Mouse (Mus musculus): Measurements from ENCODE around the gene Map9.
A peak's percentile ranks its signal among the peaks of the same experiment; 100 is the strongest.
"Not testable (repeated sequence)": the region's sequence is repeated elsewhere in the genome, so short reads cannot be mapped to it uniquely, and the experiment has no call there.

Map9 gene

DNA sequence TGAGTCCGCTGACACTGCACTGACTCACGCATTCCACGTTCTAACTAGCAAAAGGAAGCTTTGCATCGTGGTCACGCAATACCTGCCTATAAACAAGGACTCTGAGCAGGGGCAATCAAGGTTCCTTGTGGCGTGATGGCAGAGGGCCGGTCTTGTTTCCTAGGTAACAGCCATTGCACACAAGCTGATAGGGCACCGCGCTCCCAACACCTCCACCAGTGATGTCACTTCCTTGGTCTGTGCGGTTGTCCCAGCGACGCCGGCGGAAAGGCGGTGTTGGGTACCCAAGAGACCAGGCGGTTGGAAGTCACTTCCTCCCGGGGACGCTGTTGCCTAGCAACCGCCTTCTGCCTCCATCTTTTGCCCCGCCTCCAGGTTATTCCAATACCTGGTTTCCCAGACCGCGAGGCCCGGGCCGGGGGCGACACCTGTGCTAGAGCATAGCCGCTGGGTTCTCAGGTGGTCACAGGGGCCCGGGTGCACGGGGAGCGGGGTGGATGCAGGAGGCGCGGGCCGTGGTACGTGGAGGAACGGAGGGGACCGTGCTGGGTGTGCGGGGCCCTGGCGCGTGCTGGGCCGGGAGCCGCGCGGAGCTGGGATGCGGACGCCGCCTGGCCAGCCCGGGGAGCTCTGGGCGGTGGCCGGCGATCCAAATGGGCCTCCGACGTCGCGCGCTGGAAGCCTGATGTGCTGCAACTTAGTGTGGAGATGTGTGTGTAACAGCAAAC, at the start of gene Map9:
Map9 (plus strand) TSS at position 248 of the 728 bp plus-strand sequence.
- peak; percentile 93 for DNase-seq

DNA sequence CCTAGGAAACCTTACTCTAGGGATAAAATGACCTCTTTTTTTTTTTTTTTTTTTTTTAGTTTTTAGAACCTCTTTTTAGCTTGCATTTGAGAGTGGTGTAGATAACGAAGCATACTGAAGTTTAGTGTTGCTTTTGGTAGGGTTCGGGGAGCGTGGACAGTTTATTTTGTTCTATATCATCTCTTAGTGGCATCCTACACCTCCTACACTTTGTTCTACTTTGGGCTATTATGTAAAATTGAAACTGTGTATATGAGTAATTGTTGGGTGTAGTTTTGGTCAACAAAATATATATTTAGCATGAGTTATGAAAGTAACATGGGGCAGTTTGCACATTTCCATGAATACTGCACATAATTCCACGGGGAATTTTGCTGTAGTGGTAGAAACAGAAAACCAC, 42.1 kb upstream of the Map9 start:
- DNase-seq = no peak

DNA sequence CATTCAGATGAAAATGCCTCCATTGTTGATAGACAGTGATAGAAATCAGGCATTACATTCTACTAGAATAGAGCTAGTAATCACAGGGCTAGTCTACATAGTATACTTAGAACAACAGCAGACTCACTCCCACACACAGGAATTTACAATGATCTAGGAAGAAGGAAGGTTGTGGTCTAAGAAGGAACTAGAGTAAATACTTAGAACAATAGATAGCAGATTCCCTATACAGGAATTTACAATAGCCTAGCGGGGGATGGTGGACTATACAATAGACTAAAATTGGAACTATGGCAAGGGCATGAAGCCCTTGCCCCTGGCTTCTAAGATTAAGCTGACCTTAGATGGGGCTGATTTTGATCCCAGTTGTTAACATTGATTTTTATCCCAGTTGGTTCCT, 31.1 kb upstream of the Map9 start:
- not testable (repeated sequence) for DNase-seq

DNA sequence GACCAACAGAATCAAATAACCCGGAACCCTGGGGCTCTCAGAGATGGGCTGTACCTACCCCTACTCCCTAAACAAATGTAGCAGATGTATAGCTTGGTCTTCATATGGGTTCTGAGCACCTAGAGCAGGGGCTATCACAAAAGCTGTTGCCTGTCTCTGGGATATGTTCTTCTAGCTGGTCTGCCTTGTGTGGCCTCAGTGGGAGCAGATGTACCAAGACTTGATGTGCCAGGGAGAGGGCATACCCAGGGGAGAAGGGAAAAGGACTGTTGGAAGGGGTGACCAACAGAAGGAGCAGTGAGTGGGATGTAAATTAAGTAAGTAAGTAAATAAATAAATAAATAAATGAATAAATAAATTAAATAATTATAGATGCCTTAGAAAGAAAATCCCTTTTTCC, 25.8 kb upstream of the Map9 start:
- DNase-seq = no peak

DNA sequence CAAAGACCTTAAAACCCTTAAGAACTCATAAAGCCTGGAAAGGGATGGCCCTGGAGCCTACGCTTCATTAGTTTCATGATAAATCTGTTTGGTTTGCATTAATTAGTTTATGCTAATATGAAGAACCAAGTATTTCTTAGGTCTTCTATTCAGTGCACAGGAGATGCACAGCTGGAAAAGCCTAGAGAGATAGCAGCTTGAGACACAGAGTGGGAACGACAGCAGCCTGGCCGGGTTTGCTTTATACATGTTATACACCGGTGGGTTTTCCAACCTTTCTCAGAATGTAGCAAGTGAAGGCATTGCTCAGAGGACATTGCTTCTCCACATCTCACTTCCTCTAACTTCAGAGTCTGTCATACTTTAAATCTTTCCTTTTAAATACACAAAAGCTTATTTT, 25.3 kb upstream of the Map9 start:
- DNase-seq = no peak

DNA sequence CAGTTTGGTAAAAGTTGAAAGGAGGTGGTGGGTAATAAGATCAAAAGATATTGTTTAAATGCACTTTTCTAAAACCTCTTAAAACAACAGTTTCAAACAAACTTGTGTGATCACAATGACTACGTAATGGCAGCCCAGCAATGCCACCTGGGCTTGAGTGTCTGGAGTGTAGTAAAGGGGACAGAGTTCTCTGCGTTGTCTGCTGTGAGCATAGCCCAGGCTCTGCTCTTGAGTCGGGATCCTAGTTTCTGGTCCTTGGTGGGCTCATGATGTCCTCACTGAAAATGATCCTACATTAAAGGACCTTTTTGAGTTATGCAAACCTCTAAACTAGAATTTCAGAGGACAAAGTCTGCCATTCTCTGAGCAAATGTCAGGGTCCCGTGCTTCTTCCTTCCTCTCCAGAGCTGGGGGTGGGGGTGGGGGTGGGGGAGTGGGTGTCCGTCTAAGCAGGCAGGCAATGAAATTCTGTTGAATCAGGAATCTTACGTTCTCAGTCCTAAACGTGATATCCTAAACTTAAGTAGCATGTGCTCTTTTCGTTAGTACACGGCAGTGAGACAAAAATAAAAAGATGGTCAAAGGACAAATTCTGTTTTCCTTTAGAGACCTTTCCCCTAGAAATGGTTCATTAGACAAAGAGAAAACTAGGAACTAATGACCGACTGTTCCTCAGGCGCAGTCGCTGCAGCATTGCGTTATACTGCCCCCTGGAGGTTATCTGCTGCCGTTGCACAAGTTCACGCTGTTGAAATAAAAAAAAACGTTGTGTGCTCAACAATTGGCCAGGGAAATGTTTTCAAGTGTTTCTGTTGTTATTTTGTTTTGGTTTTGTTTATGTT, 24.5 kb upstream of the Map9 start:
- DNase-seq = peak; percentile 71

DNA sequence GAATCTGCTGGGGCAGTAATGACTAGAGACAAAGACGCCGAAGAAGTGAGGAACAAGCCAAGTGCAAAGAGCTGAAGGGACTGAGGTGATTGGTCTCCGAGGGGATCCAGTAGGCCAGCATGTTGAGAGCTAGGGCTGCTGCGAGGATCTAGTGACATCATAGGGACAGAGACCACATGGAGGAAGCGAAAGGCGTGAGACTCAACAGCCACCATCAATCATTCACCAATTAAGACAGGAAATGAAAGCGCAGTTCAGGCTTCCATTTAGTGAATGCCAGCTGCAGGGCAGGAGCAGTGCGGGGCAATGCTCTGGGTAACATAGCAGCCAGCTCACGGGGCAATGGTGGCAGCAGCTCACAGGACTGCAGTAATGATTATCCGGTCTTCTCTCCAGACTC, 17.7 kb upstream of the Map9 start:
- DNase-seq = no peak

DNA sequence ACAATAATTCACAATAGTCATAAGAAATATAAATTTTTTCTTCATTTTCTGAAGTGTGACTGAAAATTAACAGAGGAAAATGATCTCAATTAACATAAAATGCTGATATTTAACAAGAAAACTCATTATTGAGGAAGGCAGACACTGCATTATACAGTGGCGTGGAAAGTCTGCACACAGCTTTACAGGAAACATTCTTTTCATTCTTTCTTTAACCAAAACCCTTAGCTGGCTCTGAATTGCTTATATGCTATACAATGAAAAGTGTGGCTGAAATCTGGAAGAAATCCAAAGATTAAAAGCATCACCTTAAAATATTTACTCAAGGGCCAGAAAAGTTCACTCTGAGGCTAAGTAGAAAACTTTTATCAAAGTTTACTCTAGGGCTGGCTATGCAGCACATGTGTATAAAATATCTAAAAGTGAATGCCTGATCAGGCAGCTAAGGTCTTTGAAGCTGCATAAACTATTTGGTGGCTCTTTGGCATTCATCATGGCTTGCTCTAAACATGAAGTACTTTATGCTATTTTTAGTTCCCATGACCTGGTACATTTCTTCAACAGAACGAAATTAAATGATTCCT, 9.5 kb upstream of the Map9 start:
- no peak for DNase-seq

DNA sequence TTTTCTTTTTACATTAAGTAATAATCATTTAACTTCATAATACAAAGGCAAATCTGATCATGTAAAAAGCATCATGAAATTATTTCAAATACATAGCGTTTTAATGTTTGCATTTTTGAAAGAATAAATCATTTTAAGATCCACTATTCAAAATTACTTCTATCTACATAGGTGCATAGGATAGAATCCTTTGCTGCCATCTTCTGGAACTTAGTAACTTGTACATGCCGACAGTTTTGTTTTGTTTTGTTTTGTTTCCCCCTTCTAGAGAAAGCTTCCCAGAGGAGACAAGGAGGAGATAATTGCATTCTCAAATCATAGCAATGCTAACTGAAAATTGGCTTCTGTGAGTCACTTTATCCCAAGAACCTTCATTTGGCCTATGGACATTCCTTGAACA, 7.5 kb upstream of the Map9 start:
- no peak for DNase-seq

DNA sequence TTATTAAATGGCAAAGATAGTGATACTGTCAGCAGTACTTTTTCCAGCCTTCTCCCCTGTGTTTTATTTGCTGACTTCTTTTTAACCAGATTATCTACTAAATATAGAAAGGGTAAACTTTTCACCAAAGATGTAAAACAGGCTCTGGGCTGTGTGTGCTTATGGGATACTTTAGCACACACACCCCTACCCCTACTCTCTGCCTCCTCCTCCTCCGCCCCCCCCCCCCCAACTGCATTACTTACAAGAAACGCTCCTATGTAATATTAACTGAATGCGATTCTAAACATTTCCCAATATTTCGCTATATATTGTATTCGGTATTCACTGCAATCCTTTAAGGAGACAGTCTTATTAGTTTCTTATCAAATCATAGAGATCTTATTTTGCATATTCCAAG, 504 bp upstream of the Map9 start:
- no peak for DNase-seq

DNA sequence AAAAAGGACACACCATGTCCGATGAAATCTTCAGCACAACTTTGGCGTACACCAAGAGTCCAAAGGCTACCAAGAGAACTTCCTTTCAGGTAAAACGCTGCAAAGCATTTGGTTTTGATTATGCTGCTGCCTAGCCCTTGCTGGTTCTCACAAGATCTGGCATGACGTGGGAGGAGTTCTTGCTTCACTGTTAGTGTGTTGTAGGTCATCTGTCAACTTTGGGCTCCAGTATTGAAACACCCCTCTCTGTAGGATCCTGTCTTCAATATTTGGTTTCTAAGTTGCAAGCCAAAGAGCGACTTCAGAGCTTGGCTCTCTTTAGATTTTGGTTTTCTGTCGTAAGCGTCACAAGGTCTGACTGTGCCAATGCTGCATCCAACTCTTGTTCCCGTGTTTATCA, 1.2 kb downstream of the Map9 start:
- no peak for DNase-seq

DNA sequence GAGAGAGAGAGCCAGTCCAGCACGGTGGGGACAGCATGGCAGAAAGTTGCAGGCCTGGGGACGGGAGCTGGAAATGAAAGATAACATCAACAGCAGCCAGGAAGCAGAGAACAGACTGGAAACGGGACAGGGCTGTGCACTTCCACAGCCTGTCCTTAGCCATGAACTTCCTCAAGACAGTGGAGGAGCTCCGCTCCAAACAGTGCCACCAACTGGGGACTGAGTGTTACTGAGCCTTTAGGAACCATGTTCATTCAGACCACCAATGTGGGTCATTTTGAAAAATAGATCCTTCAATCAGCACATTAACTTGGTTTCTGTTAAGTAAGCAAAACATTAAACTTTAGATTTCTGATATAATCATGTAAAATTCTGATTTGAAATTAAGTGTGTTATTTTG, 4.6 kb downstream of the Map9 start:
- DNase-seq = no peak

DNA sequence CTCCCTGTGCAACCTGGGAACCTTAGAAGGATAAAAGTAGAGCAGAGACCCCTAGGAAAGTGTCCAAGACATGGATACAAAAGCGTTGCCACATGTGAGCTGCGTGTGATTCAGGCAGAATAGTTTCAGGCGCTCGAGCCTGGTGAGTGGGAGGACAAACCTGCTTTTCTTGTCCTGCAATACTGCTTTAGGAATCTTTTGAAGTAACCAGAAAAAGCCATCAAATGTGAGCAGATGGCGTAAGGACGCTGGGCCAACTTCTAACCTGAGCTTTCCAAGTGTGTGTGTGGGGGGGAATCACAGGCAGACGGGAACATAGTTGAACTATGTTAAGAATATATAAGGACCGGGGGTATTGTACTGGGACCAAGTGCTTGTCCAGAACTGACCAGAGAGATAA, 6.7 kb downstream of the Map9 start:
- no peak for DNase-seq

DNA sequence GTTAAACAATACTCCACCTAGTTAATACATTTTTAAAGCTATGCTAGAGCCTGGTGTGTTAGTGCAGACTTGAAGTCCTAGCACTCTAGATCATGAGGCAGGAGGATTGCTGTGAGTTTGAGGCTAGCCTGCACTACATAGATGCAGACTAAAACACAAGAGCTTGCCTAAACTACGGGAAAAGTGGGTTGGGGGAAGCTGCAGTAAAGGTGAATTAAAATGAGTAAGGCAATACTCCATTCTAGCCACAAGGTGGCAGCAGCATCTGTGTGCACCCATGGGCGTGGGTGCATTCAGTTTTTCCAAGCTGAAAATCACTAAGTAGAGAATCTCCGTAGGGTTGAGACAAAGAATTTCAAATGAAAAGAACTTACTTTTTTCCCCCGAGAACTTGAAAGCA, 7.1 kb downstream of the Map9 start:
- DNase-seq = no peak

DNA sequence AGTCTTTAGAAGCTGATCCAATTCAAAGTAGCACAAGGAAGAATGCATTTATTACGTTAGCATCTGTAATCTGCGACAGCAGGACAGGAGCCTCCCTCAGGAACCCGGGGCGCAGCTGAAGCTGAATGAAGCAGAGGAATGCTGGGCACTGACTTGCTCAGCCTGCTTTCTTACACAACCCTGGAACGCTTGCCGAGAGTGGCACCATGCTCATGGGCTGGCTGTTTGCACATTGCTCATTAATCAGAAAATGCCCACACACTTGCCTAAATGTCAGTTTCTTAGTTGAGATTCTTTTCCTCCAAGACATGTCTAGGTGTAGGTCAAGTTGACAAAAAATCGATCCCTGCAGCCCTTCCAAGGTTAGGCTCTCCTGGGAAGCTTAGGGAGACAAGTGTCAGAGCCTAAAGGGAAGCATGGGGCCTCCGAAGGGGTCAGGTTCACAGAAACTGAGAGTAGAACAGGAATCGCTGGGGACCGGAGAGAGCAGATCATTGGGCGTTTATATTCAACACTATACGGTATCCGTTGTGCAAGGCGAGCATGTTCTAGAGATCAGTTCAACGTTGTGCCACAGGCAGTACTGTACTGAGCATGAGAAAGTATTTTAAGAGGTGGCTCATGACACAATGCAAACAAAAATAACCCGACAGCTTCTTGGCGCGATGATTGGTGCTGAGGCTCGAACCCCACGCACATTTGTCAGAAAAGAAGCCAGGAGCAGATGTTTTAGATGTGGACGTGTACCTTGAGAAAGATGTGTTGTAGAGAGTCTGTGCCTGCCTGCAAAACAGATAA, 11.4 kb downstream of the Map9 start:
- peak; percentile 35 for DNase-seq

DNA sequence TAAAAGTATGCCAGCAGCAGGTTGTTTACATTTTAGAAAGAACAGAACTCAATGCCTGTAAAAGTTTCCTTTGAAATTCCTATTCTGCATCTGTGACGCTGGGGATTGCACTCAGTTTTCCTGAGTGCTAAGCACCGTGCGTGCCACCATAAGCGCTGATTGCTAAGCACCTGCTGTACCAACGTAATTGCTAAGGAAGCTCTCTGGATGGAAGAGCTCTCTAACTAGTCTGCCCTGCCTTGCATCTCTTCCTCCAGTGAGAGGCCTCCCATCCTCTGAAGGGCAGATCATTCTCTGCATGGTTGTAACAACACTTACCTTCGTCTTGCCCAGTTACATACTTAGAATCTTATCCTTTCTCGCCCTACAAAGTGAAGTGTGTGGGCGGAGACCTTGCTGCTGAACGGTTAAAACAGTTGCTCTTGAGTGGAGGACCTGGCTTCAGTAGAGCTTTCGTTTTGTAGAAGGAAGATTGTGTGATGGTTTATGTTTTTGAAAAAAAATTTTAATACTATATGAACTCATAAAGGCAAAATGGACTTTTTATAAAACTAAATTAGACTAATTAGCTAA, 12.7 kb downstream of the Map9 start:
- DNase-seq = peak; percentile 10

DNA sequence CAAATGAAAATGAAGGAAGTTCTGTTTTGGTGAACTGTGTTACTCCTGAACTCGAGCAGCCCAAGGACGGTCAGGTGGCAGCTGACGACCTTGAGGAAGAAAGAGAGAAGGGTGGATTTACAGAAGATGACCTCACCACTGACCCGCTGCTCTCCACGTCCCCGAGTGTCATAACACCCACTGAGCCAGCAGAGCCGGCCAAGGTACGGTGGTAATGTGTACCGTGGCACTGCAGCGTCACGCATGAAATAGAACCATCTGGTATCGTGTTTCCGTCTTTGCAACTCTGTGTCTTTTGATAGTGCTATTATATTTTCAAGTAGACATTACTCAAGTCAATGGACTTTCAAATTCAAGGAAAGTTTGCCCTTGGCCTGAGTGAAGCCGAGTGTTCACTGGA, 19.1 kb downstream of the Map9 start:
- DNase-seq = no peak

DNA sequence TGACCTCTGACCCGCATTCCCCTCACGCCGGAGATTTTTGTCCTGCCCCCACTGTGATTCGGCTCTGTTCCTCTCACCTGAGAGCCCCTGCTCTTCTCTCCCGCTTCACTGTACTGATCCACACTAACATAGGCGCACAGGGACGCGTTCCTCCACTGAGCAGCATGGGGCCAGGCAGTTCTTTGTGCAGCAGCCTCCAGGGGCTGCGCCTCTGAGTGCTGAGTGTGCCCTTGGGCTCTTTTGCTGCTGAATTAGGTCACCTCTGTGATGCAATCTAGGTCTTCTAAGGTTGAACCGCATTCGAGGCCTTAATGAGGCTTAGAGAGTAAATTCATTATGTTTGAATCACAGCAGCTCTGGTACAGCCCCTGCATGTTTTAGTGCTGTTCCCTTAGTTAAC, 24.5 kb downstream of the Map9 start:
- no peak for DNase-seq

DNA sequence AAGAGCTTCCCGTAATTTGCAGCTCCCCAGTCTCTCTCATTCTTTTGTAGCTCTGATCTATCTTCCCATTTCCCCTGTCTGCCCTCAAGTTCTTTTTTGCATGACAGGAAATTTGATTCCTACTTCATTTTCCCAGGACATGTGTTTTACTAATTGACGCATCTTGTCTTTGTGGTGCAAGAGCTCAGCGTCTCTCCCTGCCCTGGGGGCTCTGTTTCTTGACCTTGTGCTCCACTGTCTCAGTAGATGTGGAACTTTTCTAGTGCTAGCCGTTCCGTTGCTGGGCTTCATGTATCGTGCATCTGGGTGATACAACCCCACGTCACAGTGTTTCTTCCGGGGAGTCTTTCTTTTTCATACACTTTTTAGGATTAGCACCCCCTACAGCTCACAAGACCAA, 27.2 kb downstream of the Map9 start:
- DNase-seq = no peak

DNA sequence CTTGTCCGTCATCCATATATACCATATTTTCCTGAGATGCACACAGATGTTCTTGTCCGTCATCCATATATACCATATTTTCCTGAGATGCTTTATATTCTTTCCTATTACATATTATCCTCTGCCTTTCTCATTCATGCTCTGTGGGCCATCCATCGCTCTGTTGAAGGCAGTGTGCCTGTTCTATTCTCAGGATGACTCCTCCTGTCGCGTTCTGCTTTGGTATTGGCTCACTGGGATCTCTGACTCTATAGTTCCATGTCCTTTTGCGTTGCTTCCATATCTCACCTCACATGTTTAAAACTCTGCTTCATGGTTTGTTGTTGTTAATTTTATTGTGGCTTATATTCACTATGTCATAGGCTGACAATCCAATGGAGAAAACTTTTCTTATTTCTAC, 48.0 kb downstream of the Map9 start:
- no peak for DNase-seq

DNA sequence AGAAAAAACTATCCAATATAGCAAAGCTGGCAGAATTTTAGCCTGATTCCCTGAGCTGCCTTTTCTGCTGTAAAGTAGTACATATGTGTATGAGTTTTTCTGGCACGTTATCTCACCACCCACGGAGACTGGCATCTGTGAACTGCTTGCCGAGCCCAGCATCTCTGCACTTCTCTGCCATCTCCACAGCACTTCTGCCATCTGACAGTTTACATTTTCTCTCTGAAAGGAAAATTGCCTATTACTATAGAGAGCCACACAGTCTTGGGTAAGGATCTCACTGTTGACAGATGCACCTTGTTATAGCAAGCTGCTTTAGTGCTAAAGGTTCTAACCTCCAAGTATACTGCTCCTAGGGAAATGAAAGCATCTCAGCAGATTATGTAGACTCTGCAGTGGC, 48.5 kb downstream of the Map9 start:
- no peak for DNase-seq

DNA sequence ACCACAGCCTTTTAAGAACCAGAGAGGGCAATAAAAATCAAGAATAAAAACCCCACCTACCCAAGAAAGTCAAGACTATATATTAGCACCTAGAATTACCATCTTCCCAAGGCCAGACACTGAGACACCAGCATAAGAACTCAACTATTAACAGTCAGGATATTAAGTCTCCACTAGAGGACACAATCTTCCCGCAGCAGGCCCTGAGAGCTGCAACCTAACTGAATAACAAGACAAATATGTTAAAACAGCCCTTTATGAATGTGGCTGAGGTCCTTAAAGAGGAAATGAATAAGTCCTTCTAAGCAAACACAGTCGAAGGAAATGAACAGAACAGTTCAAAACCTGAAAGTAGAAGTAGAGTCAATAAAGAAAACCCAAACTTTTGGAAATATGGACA, 49.6 kb downstream of the Map9 start:
- no peak for DNase-seq

DNA sequence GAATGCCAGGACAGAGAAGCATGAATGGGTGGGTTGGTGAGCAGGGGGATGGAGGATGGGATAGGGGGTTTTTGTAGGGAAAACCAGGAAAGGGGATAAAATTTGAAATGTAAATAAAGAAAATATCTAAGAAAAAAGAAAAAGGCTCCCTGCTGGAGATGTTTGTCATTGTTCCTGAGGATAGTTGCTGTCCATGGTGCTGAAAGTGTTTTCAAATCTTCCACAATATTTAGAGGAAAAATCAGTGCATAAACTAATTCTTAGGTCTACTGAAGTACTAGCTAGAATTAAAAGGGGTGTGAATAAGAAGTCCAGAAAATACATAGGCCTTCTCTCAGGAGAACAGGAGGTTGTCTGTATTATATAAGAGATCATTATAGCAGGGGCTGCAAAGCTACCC, 54.6 kb downstream of the Map9 start:
- DNase-seq = peak; percentile 24

Data from lung, postnatal 14 days (tissue).